Mouse (Mus musculus) megakaryocyte, embryonic 14.5 days (primary cell): Measurements from ENCODE around the gene Card10. TPM values are rescaled to one million over a fixed set of nuclear protein-coding genes. Genes with fewer than 3 reads are reported as not detected.
A peak's percentile ranks its signal among the peaks of the same experiment; 100 is the strongest.

Experiments
- H3K27me3 ChIP-seq: replicated peaks from 2 replicates; pipeline ENCODE3; 2012; ENCODE audit warnings: inconsistent platforms
- H3K36me3 ChIP-seq: replicated peaks from 2 replicates; pipeline ENCODE3; 2012; ENCODE audit warnings: low read length, inconsistent platforms, mixed read lengths
- H3K4me1 ChIP-seq: 2 replicates; pipeline ENCODE4 v1.6.1; 2012; ENCODE audit warnings: inconsistent platforms
- H3K4me3 ChIP-seq: replicated peaks from 2 replicates; pipeline ENCODE3; 2012; ENCODE audit warnings: moderate library complexity, mild to moderate bottlenecking, inconsistent platforms
- H3K9me3 ChIP-seq: 2 replicates; pipeline ENCODE4 v1.6.1; 2012; ENCODE audit warnings: inconsistent platforms
- FLI1 ChIP-seq: IDR thresholded peaks from 2 replicates; pipeline ENCODE4 v1.6.1; 2012; ENCODE audit warnings: low read length, inconsistent platforms, mixed read lengths
- GATA1 ChIP-seq: IDR thresholded peaks from 3 replicates; pipeline ENCODE4 v1.6.1; 2012; ENCODE audit warnings: mixed read lengths, low read length, inconsistent platforms, borderline replicate concordance
- polyA plus RNA-seq: library from polyadenylated mRNA; stranded (reverse); fragments of >175 nt; gene quantifications from 2 replicates; pipeline ENCODE4 v1.2.3, GENCODE M21; 2012; ENCODE audit warnings: low replicate concordance; ENCODE audit not compliant: insufficient read depth

The Card10 gene
- polyA plus RNA-seq, 1 experiment = 1.5 TPM

DNA sequence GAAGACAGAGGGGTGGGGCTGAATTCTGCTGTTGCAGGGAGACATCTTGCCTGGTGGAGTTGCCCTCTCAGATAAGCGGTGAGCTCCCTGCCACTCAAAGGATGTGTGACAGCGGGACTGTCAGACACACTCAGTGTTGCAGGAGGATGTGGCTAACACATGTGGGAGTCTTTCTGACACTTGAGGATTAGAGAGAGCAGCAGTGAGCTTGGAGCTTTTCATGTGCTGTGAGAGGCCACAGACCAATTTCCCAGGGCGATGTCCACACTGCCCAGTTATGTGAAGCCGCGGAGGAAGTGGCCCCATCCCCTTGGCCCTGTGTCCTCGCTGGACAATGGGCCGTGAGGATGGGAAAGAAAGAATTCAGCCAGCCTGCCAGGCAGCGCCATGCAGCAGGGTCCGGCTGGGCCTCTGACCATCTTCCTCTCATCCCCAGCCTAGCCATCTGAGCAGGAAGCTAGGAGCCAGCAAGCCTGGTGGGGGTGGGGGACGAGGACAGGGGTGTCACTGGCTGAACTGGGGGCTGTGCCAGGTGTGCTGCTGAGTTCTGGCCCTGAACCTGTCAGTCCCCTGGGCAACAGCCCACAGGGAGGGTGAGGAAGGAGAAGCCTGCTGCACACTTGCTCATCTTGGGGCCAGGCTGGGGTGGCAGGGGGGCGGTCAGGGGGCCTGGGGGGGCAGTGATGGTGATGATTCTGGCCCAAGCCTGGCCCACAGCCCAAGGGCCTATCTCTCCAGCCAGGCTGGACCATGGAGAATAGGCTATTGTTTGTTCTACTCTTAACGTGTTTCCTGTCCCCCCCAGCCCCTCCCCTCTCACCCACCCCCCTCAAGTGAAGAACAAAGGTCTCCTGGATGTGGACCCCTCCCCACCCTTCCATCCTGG lies 32.6 kb upstream of the Card10 start:
- H3K4me3 ChIP-seq = peak overlapping the region; percentile 80
- H3K36me3 ChIP-seq = no peaks in the 10 kb centered on the region
- peaks cover 6% of the 10 kb centered on the region; the same call in 1 of the 2 replicates for H3K9me3 ChIP-seq
- TF ChIP-seq GATA1 = no peak
- TF ChIP-seq FLI1 = no peak
- H3K27me3 ChIP-seq = peaks cover 39% of the 10 kb centered on the region
- H3K4me1 ChIP-seq = peaks cover 72% of the 10 kb centered on the region

- Histone ChIP-seq H3K9me3 (peaks cover 6% of the 10 kb centered on the region; the same call in 1 of the 2 replicates), H3K27me3 (peaks cover 29% of the 10 kb centered on the region), H3K4me1 (peaks cover 62% of the 10 kb centered on the region), H3K36me3 (no peaks in the 10 kb centered on the region), H3K4me3 (no peak overlapping the region)
- TF ChIP-seq FLI1 = no peak
- no peak for TF ChIP-seq GATA1
Observed at GRCm38 (mm10) chr15:78834233-78835005, 31.6 kb upstream of the Card10 start.

GRCm38 (mm10) chr15:78833582-78833981 lies 30.7 kb upstream of the Card10 start:
- Histone ChIP-seq H3K4me3 (no peak overlapping the region), H3K4me1 (peaks cover 59% of the 10 kb centered on the region), H3K9me3 (peaks cover 6% of the 10 kb centered on the region; the same call in 1 of the 2 replicates), H3K36me3 (no peaks in the 10 kb centered on the region), H3K27me3 (peaks cover 23% of the 10 kb centered on the region)
- TF ChIP-seq GATA1 (no peak), FLI1 (no peak)

DNA sequence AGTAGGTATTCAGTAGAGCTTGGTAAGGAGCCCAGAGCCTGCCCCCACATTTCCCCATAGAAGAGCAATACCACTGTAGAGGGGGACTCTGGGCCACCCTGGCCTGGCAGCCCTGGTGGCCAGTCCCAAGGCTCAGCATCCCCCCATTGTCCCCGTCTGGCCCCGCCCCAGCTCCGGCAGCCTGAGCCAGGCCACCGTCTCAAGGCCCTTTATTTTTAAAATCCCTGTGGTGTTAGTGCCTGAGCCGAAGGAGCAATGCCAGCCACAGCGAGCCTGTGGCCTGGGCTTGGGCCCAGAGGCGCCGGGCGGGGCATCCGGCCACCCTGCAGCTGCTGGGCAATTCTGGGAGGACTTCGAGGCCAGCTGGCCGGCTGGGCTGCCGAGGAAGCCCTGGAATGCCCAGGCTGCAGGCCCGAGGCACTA lies 29.9 kb upstream of the Card10 start:
- Histone ChIP-seq H3K36me3 (no peaks in the 10 kb centered on the region), H3K9me3 (peaks cover 6% of the 10 kb centered on the region; the same call in 1 of the 2 replicates), H3K27me3 (peaks cover 31% of the 10 kb centered on the region), H3K4me3 (no peak overlapping the region), H3K4me1 (peaks cover 63% of the 10 kb centered on the region)
- no peak for TF ChIP-seq GATA1
- TF ChIP-seq FLI1 = no peak

GRCm38 (mm10) chr15:78831720-78832657 lies 29.1 kb upstream of the Card10 start:
- H3K27me3 ChIP-seq = peaks cover 38% of the 10 kb centered on the region
- no peak overlapping the region for H3K4me3 ChIP-seq
- peaks cover 6% of the 10 kb centered on the region; the same call in 1 of the 2 replicates for H3K9me3 ChIP-seq
- H3K4me1 ChIP-seq = peaks cover 63% of the 10 kb centered on the region
- H3K36me3 ChIP-seq = no peaks in the 10 kb centered on the region
- TF ChIP-seq GATA1 = no peak
- TF ChIP-seq FLI1 = no peak

- H3K4me1 ChIP-seq = peaks cover 59% of the 10 kb centered on the region
- H3K9me3 ChIP-seq = no peaks in the 10 kb centered on the region
- TF ChIP-seq FLI1 (no peak), GATA1 (no peak)
- H3K4me3 ChIP-seq = no peak overlapping the region
- H3K27me3 ChIP-seq = peaks cover 45% of the 10 kb centered on the region
- no peaks in the 10 kb centered on the region for H3K36me3 ChIP-seq
Observed at GRCm38 (mm10) chr15:78830742-78831719, 28.2 kb upstream of the Card10 start.

- Histone ChIP-seq H3K9me3 (no peaks in the 10 kb centered on the region), H3K4me3 (no peak overlapping the region), H3K27me3 (peaks cover 55% of the 10 kb centered on the region), H3K4me1 (peaks cover 48% of the 10 kb centered on the region), H3K36me3 (no peaks in the 10 kb centered on the region)
- TF ChIP-seq GATA1 (no peak), FLI1 (no peak)
Observed at GRCm38 (mm10) chr15:78829636-78830035, 26.8 kb upstream of the Card10 start.

DNA sequence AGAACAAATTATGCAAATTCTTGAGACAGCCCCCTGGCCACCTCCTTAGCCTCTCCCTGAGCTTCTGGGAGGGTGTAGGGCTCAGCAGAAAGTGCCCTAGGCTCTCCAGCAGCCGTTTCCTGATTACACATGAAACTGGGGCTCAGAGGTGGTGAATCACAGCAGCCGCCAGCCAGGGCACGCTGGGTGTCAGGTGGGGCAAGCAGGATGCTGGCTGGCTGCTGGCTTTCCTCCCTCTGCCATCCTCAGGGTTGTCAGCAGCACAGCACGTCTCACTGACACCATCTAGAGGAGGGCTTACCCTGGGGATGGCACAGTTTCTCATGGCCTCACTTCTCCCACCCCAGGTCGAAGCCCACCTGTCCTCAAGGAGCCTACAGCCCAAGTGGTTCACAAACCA lies 25.5 kb upstream of the Card10 start:
- Histone ChIP-seq H3K36me3 (no peaks in the 10 kb centered on the region), H3K4me1 (peaks cover 35% of the 10 kb centered on the region), H3K9me3 (no peaks in the 10 kb centered on the region), H3K4me3 (no peak overlapping the region), H3K27me3 (peaks cover 59% of the 10 kb centered on the region)
- TF ChIP-seq GATA1 (no peak), FLI1 (no peak)
